Mouse (Mus musculus) lung, postnatal 0 days (tissue): Measurements from ENCODE around the gene Kynu.
A peak's percentile ranks its signal among the peaks of the same experiment; 100 is the strongest.

Source experiments
- CTCF ChIP-seq: IDR thresholded peaks from 2 replicates; pipeline ENCODE4 v1.5.1; 2016; ENCODE audit warnings: antibody characterized with exemption, mild to moderate bottlenecking
- EP300 ChIP-seq: IDR thresholded peaks from 2 replicates; pipeline ENCODE4 v1.6.1; 2016; ENCODE audit warnings: antibody characterized with exemption, mild to moderate bottlenecking, control low read depth

GRCm38 (mm10) chr2:43636498-43636897 lies 81.4 kb downstream of the Kynu start:
- peak; percentile 29 for TF ChIP-seq CTCF
- no peak for TF ChIP-seq EP300
